Mouse (Mus musculus) hindbrain, embryonic 11.5 days (tissue): ENCODE measurements around the gene Lrtm2. TPM values are rescaled to one million over a fixed set of nuclear protein-coding genes. Genes with fewer than 3 reads are reported as not detected.

Experiments
- ATAC-seq: fragments of 200-750 bp; cut with Nextera tagmentation; 2 replicates; pipeline ENCODE4 v1.8.0; 2017; ENCODE audit warnings: mild to moderate bottlenecking, moderate TSS enrichment, moderate library complexity; ENCODE audit not compliant: low FRiP score
- DNase-seq: peaks from one replicate; pipeline ENCODE4 v3.0.0-alpha.2; 2015; ENCODE audit warnings: low spot score
- H3K27ac ChIP-seq: fragments of 300-500 bp; sonication (generic); 2 replicates; pipeline ENCODE4 v1.5.1; 2014; ENCODE audit warnings: mild to moderate bottlenecking, low read depth, low read length
- H3K27me3 ChIP-seq: fragments of 300-500 bp; sonication (generic); 2 replicates; pipeline ENCODE4 v1.6.1; 2014; ENCODE audit warnings: mild to moderate bottlenecking, low read length, moderate library complexity, mixed read lengths; ENCODE audit not compliant: control insufficient read depth, insufficient read depth
- H3K36me3 ChIP-seq: fragments of 300-500 bp; sonication (generic); 2 replicates; pipeline ENCODE4 v1.6.1; 2014; ENCODE audit warnings: mild to moderate bottlenecking, low read length, moderate library complexity, mixed read lengths; ENCODE audit not compliant: control insufficient read depth, insufficient read depth
- H3K4me1 ChIP-seq: fragments of 300-500 bp; sonication (generic); replicated peaks from 2 replicates; pipeline ENCODE4 v1.6.1; 2014; ENCODE audit warnings: low read length, mixed read lengths; ENCODE audit not compliant: control insufficient read depth, insufficient read depth
- H3K4me2 ChIP-seq: fragments of 300-500 bp; sonication (generic); replicated peaks from 2 replicates; pipeline ENCODE4 v1.6.1; 2014; ENCODE audit warnings: mild to moderate bottlenecking, low read depth, low read length
- H3K4me3 ChIP-seq: fragments of 300-500 bp; sonication (generic); 2 replicates; pipeline ENCODE4 v1.5.1; 2014; ENCODE audit warnings: low read depth, low read length
- H3K9ac ChIP-seq: fragments of 300-500 bp; sonication (generic); 2 replicates; pipeline ENCODE4 v1.6.1; 2014; ENCODE audit warnings: low read depth, low read length
- H3K9me3 ChIP-seq: fragments of 300-500 bp; sonication (generic); 2 replicates; pipeline ENCODE4 v1.6.1; 2016; ENCODE audit warnings: low read length; ENCODE audit not compliant: control insufficient read depth
- WGBS: fragments of 180-500 bp; shearing (Covaris S2); extraction: QIAGEN DNeasy Blood & Tissue Kit; methylation state at CpG from one replicate; pipeline ENCODE4 v1.1.7; 2014; 5-methylcytosine and 5-hydroxymethylcytosine counted together
- polyA plus RNA-seq: library from polyadenylated mRNA; unstranded; fragments of >200 nt; fragmentation: Nextera tagmentation; extraction: Ambion mirVana; gene quantifications from 2 replicates; pipeline ENCODE4 v1.2.1, GENCODE M21; 2014

The Lrtm2 gene
- polyA plus RNA-seq, 1 experiment from 2014 or later = 0.14 TPM

GRCm38 (mm10) chr6:119329215-119329714, 1.3 kb downstream of the Lrtm2 start:
- ATAC-seq (peak; percentile 52; the same call in 1 of the 2 replicates), DNase-seq (peak; percentile 45)
- Histone ChIP-seq H3K27me3 (peaks cover 33% of the 10 kb centered on the region), H3K9me3 (no peaks in the 10 kb centered on the region), H3K36me3 (no peaks in the 10 kb centered on the region), H3K4me3 (no peak overlapping the region), H3K4me2 (0 out of 2 replicates have a peak overlapping the region, but pooled peaks have one; percentile 6), H3K27ac (no peak overlapping the region), H3K9ac (no peak overlapping the region), H3K4me1 (peaks cover 2% of the 10 kb centered on the region; the same call in 1 of the 2 replicates)
- 3% methylated on average over 7 of the region's 8 CpGs for WGBS

GRCm38 (mm10) chr6:119328521-119329115, 1.9 kb downstream of the Lrtm2 start:
- Histone ChIP-seq H3K36me3 (no peaks in the 10 kb centered on the region), H3K9me3 (no peaks in the 10 kb centered on the region), H3K9ac (no peak overlapping the region), H3K4me2 (0 out of 2 replicates have a peak overlapping the region, but pooled peaks have one; percentile 6), H3K27me3 (peaks cover 33% of the 10 kb centered on the region), H3K4me1 (peaks cover 2% of the 10 kb centered on the region; the same call in 1 of the 2 replicates), H3K4me3 (no peak overlapping the region), H3K27ac (no peak overlapping the region)
- WGBS = 12% methylated on average over 11 of the region's 11 CpGs
- DNase-seq = no peak
- no peak for ATAC-seq

DNA sequence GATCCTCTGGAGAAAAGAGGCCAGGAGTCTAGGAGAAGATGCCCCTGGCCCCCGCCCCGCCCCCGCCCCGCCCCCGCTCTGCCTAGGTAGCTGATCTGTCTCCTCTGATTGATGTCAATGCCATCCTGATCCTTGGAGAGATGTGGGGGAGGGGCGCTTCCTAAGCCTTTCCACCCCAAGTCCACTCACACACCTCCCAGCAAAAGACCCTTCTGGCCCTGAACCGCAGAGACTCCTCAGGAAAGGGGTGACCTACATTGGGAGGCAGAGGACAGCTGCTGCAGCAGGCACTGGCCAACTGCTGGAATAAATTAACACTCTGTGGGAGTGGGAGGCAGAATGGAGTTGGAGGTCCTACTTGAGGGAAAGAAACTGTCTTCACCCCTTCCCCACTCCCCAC, 4.0 kb downstream of the Lrtm2 start:
- Histone ChIP-seq H3K4me2 (no peak overlapping the region), H3K4me3 (no peak overlapping the region), H3K9ac (no peak overlapping the region), H3K9me3 (no peaks in the 10 kb centered on the region), H3K27me3 (peaks cover 33% of the 10 kb centered on the region), H3K4me1 (peaks cover 2% of the 10 kb centered on the region; the same call in 1 of the 2 replicates), H3K36me3 (no peaks in the 10 kb centered on the region), H3K27ac (no peak overlapping the region)
- WGBS = 39% methylated on average over 6 of the region's 7 CpGs
- ATAC-seq (no peak), DNase-seq (no peak)

GRCm38 (mm10) chr6:119325978-119326377, 4.6 kb downstream of the Lrtm2 start:
- 75% methylated on average over 6 of the region's 6 CpGs for whole genome bisulfite sequencing
- Histone ChIP-seq H3K4me1 (peaks cover 2% of the 10 kb centered on the region; the same call in 1 of the 2 replicates), H3K27ac (no peak overlapping the region), H3K9me3 (no peaks in the 10 kb centered on the region), H3K4me2 (no peak overlapping the region), H3K36me3 (no peaks in the 10 kb centered on the region), H3K27me3 (peaks cover 27% of the 10 kb centered on the region), H3K4me3 (no peak overlapping the region), H3K9ac (no peak overlapping the region)
- no peak for DNase-seq
- no peak for ATAC-seq

GRCm38 (mm10) chr6:119324776-119325175, 5.8 kb downstream of the Lrtm2 start:
- Histone ChIP-seq H3K36me3 (no peaks in the 10 kb centered on the region), H3K27me3 (peaks cover 15% of the 10 kb centered on the region), H3K27ac (no peak overlapping the region), H3K4me2 (no peak overlapping the region), H3K9me3 (no peaks in the 10 kb centered on the region), H3K9ac (no peak overlapping the region), H3K4me1 (peaks cover 2% of the 10 kb centered on the region; the same call in 1 of the 2 replicates), H3K4me3 (no peak overlapping the region)
- ATAC-seq (no peak), DNase-seq (no peak)
- 46% methylated on average over 10 of the region's 10 CpGs for WGBS

- no peak for DNase-seq
- no peaks in the 10 kb centered on the region for H3K27me3 ChIP-seq
- H3K4me1 ChIP-seq = no peaks in the 10 kb centered on the region
- H3K4me3 ChIP-seq = no peak overlapping the region
- H3K9me3 ChIP-seq = no peaks in the 10 kb centered on the region
- H3K27ac ChIP-seq = no peak overlapping the region
- no peak for ATAC-seq
- 85% methylated on average over 7 of the region's 7 CpGs for WGBS
- no peak overlapping the region for H3K9ac ChIP-seq
- H3K4me2 ChIP-seq = no peak overlapping the region
- no peaks in the 10 kb centered on the region for H3K36me3 ChIP-seq
Observed at GRCm38 (mm10) chr6:119321752-119322151, 8.8 kb downstream of the Lrtm2 start.

- no peak overlapping the region for H3K27ac ChIP-seq
- H3K9ac ChIP-seq = no peak overlapping the region
- no peak for ATAC-seq
- no peak overlapping the region for H3K4me2 ChIP-seq
- no peaks in the 10 kb centered on the region for H3K36me3 ChIP-seq
- WGBS = 40% methylated on average over 16 of the region's 16 CpGs
- no peaks in the 10 kb centered on the region for H3K27me3 ChIP-seq
- peak; percentile 48 for DNase-seq
- no peaks in the 10 kb centered on the region for H3K9me3 ChIP-seq
- H3K4me1 ChIP-seq = no peaks in the 10 kb centered on the region
- no peak overlapping the region for H3K4me3 ChIP-seq
Observed at GRCm38 (mm10) chr6:119320481-119320880, 10.1 kb downstream of the Lrtm2 start.

DNA sequence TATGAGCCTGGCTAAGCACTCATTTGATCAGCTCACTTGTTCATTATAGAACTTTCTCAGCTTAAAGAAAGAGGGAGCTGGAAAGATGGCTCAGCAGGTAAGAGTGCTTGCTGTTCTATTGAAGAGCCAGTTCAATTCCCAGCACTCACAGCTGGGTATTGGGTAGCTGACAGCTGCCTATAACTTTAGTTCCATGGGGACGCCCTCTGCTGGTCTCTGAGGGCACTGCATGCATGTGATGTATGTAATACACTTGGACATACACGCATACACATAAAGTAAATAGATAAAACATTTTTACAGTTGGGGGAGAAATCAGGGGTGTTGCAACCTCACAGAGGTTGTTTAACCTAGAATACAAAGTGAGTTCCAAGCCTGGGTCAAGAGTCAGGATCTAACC, 11.2 kb downstream of the Lrtm2 start:
- Histone ChIP-seq H3K4me2 (no peak overlapping the region), H3K27ac (no peak overlapping the region), H3K4me3 (no peak overlapping the region), H3K36me3 (no peaks in the 10 kb centered on the region), H3K9ac (no peak overlapping the region), H3K9me3 (no peaks in the 10 kb centered on the region), H3K4me1 (no peaks in the 10 kb centered on the region), H3K27me3 (no peaks in the 10 kb centered on the region)
- ATAC-seq = no peak
- 91% methylated on average over 2 of the region's 2 CpGs for WGBS
- DNase-seq = peak; percentile 37

DNA sequence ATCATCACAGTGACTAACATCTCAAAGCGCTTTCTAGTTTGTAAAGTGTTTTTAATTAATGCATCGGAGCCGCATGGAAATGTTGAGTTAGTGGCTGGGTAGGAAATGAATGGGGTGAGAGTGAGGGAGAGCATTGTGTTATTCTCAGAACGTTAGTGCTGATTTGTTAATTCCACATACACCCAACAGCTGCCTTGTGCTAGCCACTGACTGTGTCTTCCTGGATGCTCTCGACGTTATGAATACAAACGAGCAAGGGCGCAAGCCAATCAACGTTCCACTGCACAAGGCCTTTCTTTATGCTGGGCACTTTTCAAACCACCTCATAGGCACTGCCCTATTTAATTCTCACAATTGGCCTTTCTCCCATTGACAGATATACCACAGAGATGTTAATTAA, 11.8 kb downstream of the Lrtm2 start:
- H3K27ac ChIP-seq = no peak overlapping the region
- H3K4me1 ChIP-seq = no peaks in the 10 kb centered on the region
- H3K9ac ChIP-seq = no peak overlapping the region
- peak; percentile 70 for ATAC-seq
- H3K4me2 ChIP-seq = no peak overlapping the region
- DNase-seq = no peak
- H3K36me3 ChIP-seq = no peaks in the 10 kb centered on the region
- WGBS = 73% methylated on average over 9 of the region's 9 CpGs
- no peaks in the 10 kb centered on the region for H3K27me3 ChIP-seq
- no peaks in the 10 kb centered on the region for H3K9me3 ChIP-seq
- no peak overlapping the region for H3K4me3 ChIP-seq
